Mouse (Mus musculus) thymus, postnatal 10 days (tissue): ENCODE results near the gene Gm21972.

Experiments used
- DNase-seq, 2 experiments: peaks; one replicate each; pipeline ENCODE4 v3.0.0; 2021; ENCODE audit warnings: low spot score in 2 of 2

Gm21972 gene

GRCm38 (mm10) chr1:86161061-86161460, 27.6 kb downstream of the Gm21972 start:
- no peak for DNase-seq

GRCm38 (mm10) chr1:86174602-86175001, 41.2 kb downstream of the Gm21972 start:
- DNase-seq, result no peak

- no peak for DNase-seq
Measured at GRCm38 (mm10) chr1:86176066-86176465, 42.6 kb downstream of the Gm21972 start.

- peak; percentile 51 to 86 for DNase-seq
Measured at GRCm38 (mm10) chr1:86178462-86179253, 45.2 kb downstream of the Gm21972 start.

- no peak for DNase-seq
Measured at GRCm38 (mm10) chr1:86182004-86182709, 48.7 kb downstream of the Gm21972 start.

GRCm38 (mm10) chr1:86183577-86184263, 50.3 kb downstream of the Gm21972 start:
- no peak for DNase-seq

GRCm38 (mm10) chr1:86186762-86187161, 53.3 kb downstream of the Gm21972 start:
- no peak for DNase-seq

- no peak for DNase-seq
Measured at GRCm38 (mm10) chr1:86187856-86188255, 54.4 kb downstream of the Gm21972 start.

- no peak for DNase-seq
Measured at GRCm38 (mm10) chr1:86188271-86188670, 54.8 kb downstream of the Gm21972 start.

GRCm38 (mm10) chr1:86189034-86189702, 55.7 kb downstream of the Gm21972 start:
- peak in 1 of 2 experiments; percentile 8 for DNase-seq

- DNase-seq, result no peak
Measured at GRCm38 (mm10) chr1:86190843-86191242, 57.4 kb downstream of the Gm21972 start.

- DNase-seq, result no peak
Measured at GRCm38 (mm10) chr1:86194044-86194443, 60.6 kb downstream of the Gm21972 start.

- no peak for DNase-seq
Measured at GRCm38 (mm10) chr1:86198276-86198675, 64.8 kb downstream of the Gm21972 start.

GRCm38 (mm10) chr1:86199026-86199425, 65.6 kb downstream of the Gm21972 start:
- DNase-seq, result no peak

GRCm38 (mm10) chr1:86201312-86201711, 67.9 kb downstream of the Gm21972 start:
- DNase-seq, result no peak

GRCm38 (mm10) chr1:86202617-86203219, 69.3 kb downstream of the Gm21972 start:
- DNase-seq, result no peak

- DNase-seq, result no peak
Measured at GRCm38 (mm10) chr1:86210676-86211075, 77.2 kb downstream of the Gm21972 start.

GRCm38 (mm10) chr1:86211498-86211897, 78.1 kb downstream of the Gm21972 start:
- DNase-seq, result no peak
